Mouse (Mus musculus) stomach, postnatal 0 days (tissue): ENCODE measurements at regions not wholly inside any gene's neighbourhood (a gene's known extent, or its start where the extent isn't known, plus 50 kb on each side); places are given as distances from the start of the nearest gene placed in this dataset.

Experiments used
- ATAC-seq: fragments of 200-750 bp; cut with Nextera tagmentation; 2 replicates; pipeline ENCODE4 v1.8.0; 2017; ENCODE audit not compliant: low FRiP score, low TSS enrichment
- DNase-seq: peaks from one replicate; pipeline ENCODE4 v3.0.0-alpha.2; 2016; ENCODE audit warnings: low spot score
- H3K27ac ChIP-seq: fragments of 300-500 bp; sonication (generic); replicated peaks from 2 replicates; pipeline ENCODE4 v1.5.1; 2014; ENCODE audit warnings: mild to moderate bottlenecking, control low read depth
- H3K27me3 ChIP-seq: fragments of 300-500 bp; sonication (generic); 2 replicates; pipeline ENCODE4 v1.6.1; 2014; ENCODE audit warnings: low read length; ENCODE audit not compliant: control insufficient read depth, insufficient read depth
- H3K36me3 ChIP-seq: fragments of 300-500 bp; sonication (generic); 2 replicates; pipeline ENCODE4 v1.6.1; 2014; ENCODE audit warnings: low read length, mixed read lengths; ENCODE audit not compliant: control insufficient read depth, insufficient read depth
- H3K4me1 ChIP-seq: fragments of 300-500 bp; sonication (generic); replicated peaks from 2 replicates; pipeline ENCODE4 v1.6.1; 2014; ENCODE audit warnings: antibody characterized with exemption; ENCODE audit not compliant: control insufficient read depth, insufficient read depth
- H3K4me2 ChIP-seq: fragments of 300-500 bp; sonication (generic); replicated peaks from 2 replicates; pipeline ENCODE4 v1.6.1; 2014; ENCODE audit warnings: low read depth, mild to moderate bottlenecking, control low read depth, moderate library complexity
- H3K4me3 ChIP-seq: fragments of 300-500 bp; sonication (generic); 2 replicates; pipeline ENCODE4 v1.5.1; 2014; ENCODE audit warnings: low read depth, low read length, control low read depth
- H3K9ac ChIP-seq: fragments of 300-500 bp; sonication (generic); 2 replicates; pipeline ENCODE4 v1.6.1; 2014; ENCODE audit warnings: mild to moderate bottlenecking, low read length, control low read depth, mixed read lengths
- H3K9me3 ChIP-seq: fragments of 300-500 bp; sonication (generic); 2 replicates; pipeline ENCODE4 v1.6.1; 2016; ENCODE audit warnings: low read length; ENCODE audit not compliant: control insufficient read depth
- CTCF ChIP-seq: IDR thresholded peaks from 2 replicates; pipeline ENCODE4 v1.5.1; 2016; ENCODE audit warnings: antibody characterized with exemption, low read depth, mild to moderate bottlenecking, moderate library complexity
- EP300 ChIP-seq: optimal IDR thresholded peaks from 2 replicates; pipeline ENCODE3; 2016; ENCODE audit warnings: antibody characterized with exemption
- WGBS: fragments of 180-500 bp; shearing (Covaris S2); extraction: QIAGEN DNeasy Blood & Tissue Kit; methylation state at CpG from one replicate; pipeline ENCODE4 v1.1.7; 2014; 5-methylcytosine and 5-hydroxymethylcytosine counted together

- no peak overlapping the region for H3K27ac ChIP-seq
- WGBS = 46% methylated on average over 7 of the region's 7 CpGs
- no peaks in the 10 kb centered on the region for H3K4me1 ChIP-seq
- DNase-seq (no peak), ATAC-seq (no peak)
- H3K4me2 ChIP-seq = no peak overlapping the region
- no peak for TF ChIP-seq CTCF
- no peak overlapping the region for H3K4me3 ChIP-seq
- no peaks in the 10 kb centered on the region for H3K9me3 ChIP-seq
- no peak overlapping the region for H3K9ac ChIP-seq
- H3K36me3 ChIP-seq = no peaks in the 10 kb centered on the region
- no peaks in the 10 kb centered on the region for H3K27me3 ChIP-seq
These were observed 108.5 kb downstream of the Dact1 start for GRCm38 (mm10) chr12:71418186-71418585.

GRCm38 (mm10) chr12:71419161-71419560 is 109.5 kb downstream of the Dact1 start:
- TF ChIP-seq EP300 = no peak
- TF ChIP-seq CTCF = no peak
- no peak for DNase-seq
- Histone ChIP-seq H3K27me3 (no peaks in the 10 kb centered on the region), H3K36me3 (no peaks in the 10 kb centered on the region), H3K9ac (no peak overlapping the region), H3K9me3 (no peaks in the 10 kb centered on the region), H3K4me3 (no peak overlapping the region), H3K27ac (no peak overlapping the region), H3K4me2 (no peak overlapping the region), H3K4me1 (no peaks in the 10 kb centered on the region)
- 57% methylated on average over 4 of the region's 4 CpGs for WGBS
- ATAC-seq = no peak

GRCm38 (mm10) chr12:71426023-71426719 is 116.5 kb downstream of the Dact1 start:
- Histone ChIP-seq H3K27ac (0 out of 2 replicates have a peak overlapping the region, but pooled peaks have one; percentile 1), H3K4me3 (no peak overlapping the region), H3K9me3 (no peaks in the 10 kb centered on the region), H3K4me1 (no peaks in the 10 kb centered on the region), H3K9ac (no peak overlapping the region), H3K27me3 (no peaks in the 10 kb centered on the region), H3K4me2 (no peak overlapping the region; the same call in 1 of the 2 replicates), H3K36me3 (no peaks in the 10 kb centered on the region)
- 34% methylated on average over 10 of the region's 10 CpGs for WGBS
- DNase-seq = peak; percentile 38
- ATAC-seq = 0 out of 2 replicates have a peak, but pooled peaks have one; percentile 57
- TF ChIP-seq CTCF (no peak), EP300 (no peak)

GRCm38 (mm10) chr12:71427974-71428373 is 118.3 kb downstream of the Dact1 start:
- DNase-seq (no peak), ATAC-seq (no peak)
- Histone ChIP-seq H3K9ac (no peak overlapping the region), H3K27ac (no peak overlapping the region), H3K27me3 (no peaks in the 10 kb centered on the region), H3K36me3 (no peaks in the 10 kb centered on the region), H3K9me3 (no peaks in the 10 kb centered on the region), H3K4me1 (no peaks in the 10 kb centered on the region), H3K4me3 (no peak overlapping the region), H3K4me2 (no peak overlapping the region)
- TF ChIP-seq EP300 (no peak), CTCF (no peak)
- WGBS = 51% methylated on average over 2 of the region's 2 CpGs

GRCm38 (mm10) chr12:71429561-71430200 is 120.0 kb downstream of the Dact1 start:
- no peak overlapping the region for H3K27ac ChIP-seq
- no peaks in the 10 kb centered on the region for H3K9me3 ChIP-seq
- no peak overlapping the region for H3K4me2 ChIP-seq
- no peak overlapping the region for H3K4me3 ChIP-seq
- peak; percentile 16 for DNase-seq
- H3K4me1 ChIP-seq = no peaks in the 10 kb centered on the region
- 44% methylated on average over 13 of the region's 13 CpGs for WGBS
- TF ChIP-seq CTCF (no peak), EP300 (no peak)
- H3K27me3 ChIP-seq = no peaks in the 10 kb centered on the region
- ATAC-seq = no peak
- no peak overlapping the region for H3K9ac ChIP-seq
- no peaks in the 10 kb centered on the region for H3K36me3 ChIP-seq

- H3K4me3 ChIP-seq = no peak overlapping the region
- H3K9me3 ChIP-seq = no peaks in the 10 kb centered on the region
- TF ChIP-seq CTCF (no peak), EP300 (no peak)
- no peak overlapping the region for H3K9ac ChIP-seq
- WGBS = 30% methylated on average over 11 of the region's 11 CpGs
- H3K27me3 ChIP-seq = no peaks in the 10 kb centered on the region
- H3K27ac ChIP-seq = no peak overlapping the region
- no peak overlapping the region for H3K4me2 ChIP-seq
- no peaks in the 10 kb centered on the region for H3K4me1 ChIP-seq
- ATAC-seq (no peak), DNase-seq (no peak)
- H3K36me3 ChIP-seq = no peaks in the 10 kb centered on the region
These were observed 120.6 kb downstream of the Dact1 start for GRCm38 (mm10) chr12:71430331-71430730.
